Mouse (Mus musculus) neural tube, embryonic 14.5 days (tissue): Measurements from ENCODE around the gene Rhou. TPM values are rescaled to one million over a fixed set of nuclear protein-coding genes. Genes with fewer than 3 reads are reported as not detected.

Experiments
- polyA plus RNA-seq: library from polyadenylated mRNA; unstranded; fragments of >200 nt; fragmentation: Nextera tagmentation; extraction: Ambion mirVana; gene quantifications from 2 replicates; pipeline ENCODE4 v1.2.1, GENCODE M21; 2014

The Rhou gene
- polyA plus RNA-seq, 1 experiment from 2014 or later, result 13.9 TPM

Other genes starting within 250 kb of the Rhou start
- 0.22 and 0.33 TPM in 2 replicates for gene Mc1r, start 246.8 kb upstream of the Rhou start, polyA plus RNA-seq
- 1,600 and 1,632 TPM in 2 replicates for gene Tubb3, start 242.5 kb upstream of the Rhou start, polyA plus RNA-seq
- 47.4 and 52.8 TPM in 2 replicates for gene Def8, start 230.4 kb upstream of the Rhou start, polyA plus RNA-seq
- gene Afg3l1, start 176.0 kb upstream of the Rhou start, polyA plus RNA-seq, result 35.2 and 40.6 TPM in 2 replicates
- 88.7 and 103 TPM in 2 replicates for gene Dbndd1, start 138.5 kb upstream of the Rhou start, polyA plus RNA-seq
- 36.5 and 42.5 TPM in 2 replicates for gene Gas8, start 135.1 kb upstream of the Rhou start, polyA plus RNA-seq
- gene Rab4a, start 152.1 kb downstream of the Rhou start, polyA plus RNA-seq, result 85.4 and 91.8 TPM in 2 replicates
- gene Ccsap, start 206.3 kb downstream of the Rhou start, polyA plus RNA-seq, result 4.3 and 5.4 TPM in 2 replicates
- gene Acta1, start 240.8 kb downstream of the Rhou start, polyA plus RNA-seq, result 9.0 and 22.7 TPM in 2 replicates